Mouse (Mus musculus) adrenal gland, adult 2 months (tissue): ENCODE measurements around the gene Fgf15. TPM values are rescaled to one million over a fixed set of nuclear protein-coding genes. Genes with fewer than 3 reads are reported as not detected.
A peak's percentile ranks its signal among the peaks of the same experiment; 100 is the strongest.

Experiments
- DNase-seq: peaks from one replicate; pipeline ENCODE4 v3.0.0; 2021
- polyA plus RNA-seq: library from polyadenylated mRNA; depleted of rRNA; stranded (reverse); fragments of >200 nt; gene quantifications from 2 replicates; pipeline ENCODE4 v1.2.3, GENCODE M21; 2012
- total RNA-seq, 2 experiments: library from RNA; stranded (reverse); gene quantifications; 2 replicates each; pipeline ENCODE4 v1.2.3; 2021

Fgf15 gene
- total and polyA plus RNA-seq, 3 experiments: 0.07 to 0.14 TPM; not detected in 1

DNA sequence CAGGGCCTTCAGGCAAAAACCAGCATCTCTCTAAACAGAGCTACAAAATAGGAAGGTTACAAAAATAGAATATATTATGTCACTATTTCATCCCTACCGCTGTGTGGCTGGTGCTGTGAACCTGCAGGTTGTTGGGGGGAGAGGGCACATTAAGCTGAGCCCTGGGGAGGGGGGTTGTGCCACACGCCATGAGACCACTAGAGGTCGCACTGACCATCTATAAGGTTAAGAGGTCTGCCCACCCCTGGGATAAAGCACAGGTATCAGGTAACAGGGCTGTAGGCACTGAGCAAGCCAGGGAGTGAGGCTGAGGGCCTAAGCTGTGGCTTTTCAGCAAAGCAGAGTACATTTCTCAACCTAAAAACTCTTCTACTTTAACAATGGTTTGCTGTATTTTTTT is 35.4 kb downstream of the Fgf15 start:
- DNase-seq: no peak

DNA sequence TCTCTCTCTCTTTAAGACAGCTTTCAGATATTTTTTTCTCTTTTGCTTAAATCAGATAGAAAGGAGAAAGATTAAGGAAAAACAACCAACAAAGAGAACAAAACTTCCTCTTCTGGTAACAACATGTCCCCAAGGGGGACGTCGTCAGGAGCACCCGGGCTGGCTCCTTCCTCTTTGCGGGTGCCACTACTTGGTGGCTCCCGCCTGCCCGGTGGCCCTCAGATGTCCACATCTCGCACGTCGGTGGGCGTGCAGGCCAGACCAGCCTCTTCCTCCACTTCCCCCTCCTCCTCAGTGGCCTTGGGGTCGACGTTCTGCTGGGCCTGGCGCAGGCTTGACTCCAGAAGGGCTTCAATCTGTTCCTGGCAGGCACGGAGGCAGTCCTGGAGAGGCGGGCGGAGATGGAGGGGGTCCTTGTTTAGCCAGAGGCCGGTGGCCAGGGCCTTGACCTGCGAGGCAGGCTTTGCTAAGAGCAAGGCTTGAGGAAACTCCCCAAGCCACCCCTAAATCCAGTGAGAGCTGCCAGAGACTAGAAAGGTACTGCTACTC is 36.1 kb downstream of the Fgf15 start:
- DNase-seq: no peak

DNA sequence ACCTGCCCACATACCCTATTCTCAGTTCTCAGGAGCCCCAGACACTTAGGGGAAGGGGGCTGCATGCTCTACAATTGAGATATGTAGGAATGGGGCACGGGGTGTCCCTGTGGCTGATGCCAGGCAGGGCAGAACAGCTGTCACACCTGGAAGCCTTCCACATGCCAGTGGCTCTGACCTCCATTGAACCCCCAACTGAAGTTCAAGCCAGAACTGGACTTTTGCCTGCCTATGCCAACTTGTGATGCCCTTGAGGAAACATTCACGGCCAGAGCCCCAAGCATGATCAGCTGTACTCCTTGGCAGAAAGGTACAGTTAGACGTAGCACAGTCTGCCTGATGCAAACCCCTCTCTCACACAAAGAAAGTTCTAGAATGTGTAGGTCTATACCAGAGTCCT is 37.0 kb downstream of the Fgf15 start:
- DNase-seq: peak; percentile 58

DNA sequence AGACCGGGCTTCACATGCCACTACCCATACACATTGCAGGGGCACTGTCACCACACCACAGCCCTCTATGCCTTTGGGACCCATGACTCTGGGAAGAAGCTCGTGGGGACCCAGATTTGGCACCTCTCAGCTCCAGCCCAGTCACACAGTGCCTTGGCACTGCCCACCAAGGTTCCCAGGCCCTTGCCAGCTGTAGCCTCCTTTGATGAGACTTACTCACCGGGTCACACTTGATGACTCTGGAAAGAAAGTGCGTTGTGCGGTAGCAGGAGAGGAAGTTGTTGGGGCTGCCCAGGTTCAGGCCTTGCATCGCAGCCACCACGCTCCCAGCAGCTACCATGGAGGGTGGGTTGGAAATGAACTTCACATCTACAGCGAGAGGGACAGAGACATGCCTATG is 37.5 kb downstream of the Fgf15 start:
- peak; percentile 79 for DNase-seq

DNA sequence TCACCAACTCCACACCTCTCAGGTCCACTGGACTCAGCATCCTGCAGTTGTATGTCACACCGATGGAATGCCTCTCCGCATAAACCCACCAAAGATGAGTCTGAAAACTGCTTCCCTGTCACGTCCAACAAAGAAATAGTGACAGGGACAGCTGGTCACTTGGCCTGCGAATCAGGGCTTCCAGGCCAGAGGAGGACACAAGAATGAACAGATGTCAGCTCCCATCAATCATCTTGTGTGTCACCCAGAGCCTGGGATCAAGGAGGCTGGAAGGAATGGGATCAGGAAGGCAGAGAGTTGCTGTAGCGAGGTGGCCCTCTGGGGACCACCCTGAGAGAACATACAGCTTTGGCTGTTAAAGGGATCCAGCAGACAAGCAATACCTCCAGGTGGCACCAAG is 38.6 kb downstream of the Fgf15 start:
- DNase-seq: no peak

DNA sequence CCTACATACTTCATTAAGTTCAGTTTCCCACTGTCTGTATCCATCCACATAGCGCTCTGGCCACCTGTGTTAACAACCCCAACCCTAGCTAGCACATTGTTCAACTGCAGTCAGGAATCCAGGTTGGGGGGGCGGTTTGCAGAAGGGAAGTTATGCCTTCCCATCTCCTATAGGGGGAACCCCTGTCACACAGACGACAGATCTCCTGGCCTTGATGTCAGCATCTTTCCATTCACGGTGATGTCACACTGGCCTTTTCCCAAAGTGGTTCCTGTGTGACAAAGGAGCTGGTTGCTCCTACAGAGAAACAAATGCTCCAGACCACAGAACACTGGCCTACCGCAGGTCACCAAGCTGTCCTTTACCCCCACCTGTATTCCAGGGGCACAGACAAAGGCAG is 39.2 kb downstream of the Fgf15 start:
- peak; percentile 47 for DNase-seq

DNA sequence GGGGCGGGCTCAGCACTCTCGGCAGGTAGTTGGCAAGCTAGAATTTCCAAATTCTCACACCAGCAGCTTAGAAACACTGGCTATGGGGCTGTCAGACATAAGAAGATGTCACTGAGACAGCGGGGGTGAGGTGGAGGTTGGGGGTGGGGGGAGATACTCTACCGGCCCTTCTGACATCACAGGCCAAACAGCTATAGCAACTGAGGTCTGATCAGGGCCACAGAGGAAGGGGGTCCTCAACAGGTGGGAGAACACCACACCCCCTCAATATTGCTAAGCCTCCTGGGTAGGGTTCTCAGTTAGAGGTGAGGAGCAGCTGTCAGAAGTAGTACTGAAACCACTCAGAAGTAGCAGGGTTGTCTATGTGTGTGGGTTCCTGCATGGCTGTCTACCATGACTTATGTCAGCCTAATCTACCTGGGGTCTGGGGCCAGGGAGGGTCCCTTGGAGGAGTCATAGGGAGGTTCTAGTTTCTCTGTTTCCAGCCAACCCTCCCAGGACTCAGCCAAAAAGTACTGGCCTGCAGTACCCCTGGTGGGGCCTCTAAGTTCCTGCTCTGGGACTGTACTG is 40.1 kb downstream of the Fgf15 start:
- DNase-seq: no peak

DNA sequence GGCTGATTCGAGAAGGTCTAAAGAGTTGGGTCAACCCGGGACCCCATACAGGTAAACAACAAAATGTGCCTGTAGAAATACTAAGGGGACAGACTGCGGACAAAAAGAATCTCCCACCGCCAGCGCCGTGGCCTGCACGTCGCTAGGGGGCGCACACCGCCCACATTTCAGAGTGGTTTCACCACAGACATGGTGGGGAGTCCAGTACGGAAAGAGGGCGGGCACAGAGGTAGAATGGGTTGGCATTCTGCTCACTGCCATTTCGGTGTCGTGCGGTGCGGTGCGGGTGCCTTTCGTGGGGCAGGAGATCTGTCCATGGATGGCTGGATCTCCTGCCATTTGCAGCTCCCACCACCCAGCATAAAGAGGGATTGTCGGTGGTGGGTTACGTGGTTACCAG is 41.2 kb downstream of the Fgf15 start:
- DNase-seq: peak; percentile 93

DNA sequence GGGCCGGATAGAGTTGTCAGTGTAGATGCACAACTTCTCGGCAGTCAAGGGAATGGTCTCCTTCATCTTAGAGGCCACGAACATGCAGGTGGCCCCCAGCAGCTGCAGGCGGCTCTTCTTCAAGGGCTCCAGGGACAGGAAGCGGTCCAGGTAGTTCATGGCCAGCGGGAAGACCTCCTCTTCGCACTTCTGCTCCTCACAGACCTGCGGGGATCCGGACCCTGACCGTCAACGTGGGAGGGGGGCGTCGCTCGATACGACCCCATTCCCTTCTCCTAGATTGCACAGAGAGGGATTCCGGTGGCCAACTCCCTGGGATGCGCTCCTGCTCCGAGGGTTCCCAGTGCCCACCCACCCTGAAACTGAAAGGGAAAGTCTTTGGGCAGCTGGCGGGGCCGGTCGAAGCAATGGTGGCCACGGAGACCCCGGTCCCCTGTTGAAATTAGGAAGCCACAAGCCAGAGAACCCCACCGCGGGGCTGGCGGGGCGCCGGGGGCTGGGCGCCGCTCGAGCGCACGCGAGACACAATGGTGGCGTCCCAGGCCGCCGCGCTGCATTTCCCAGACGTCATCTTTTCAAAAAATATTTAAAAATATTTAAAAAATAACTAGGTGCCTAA is 41.7 kb downstream of the Fgf15 start:
- DNase-seq: peak; percentile 43

DNA sequence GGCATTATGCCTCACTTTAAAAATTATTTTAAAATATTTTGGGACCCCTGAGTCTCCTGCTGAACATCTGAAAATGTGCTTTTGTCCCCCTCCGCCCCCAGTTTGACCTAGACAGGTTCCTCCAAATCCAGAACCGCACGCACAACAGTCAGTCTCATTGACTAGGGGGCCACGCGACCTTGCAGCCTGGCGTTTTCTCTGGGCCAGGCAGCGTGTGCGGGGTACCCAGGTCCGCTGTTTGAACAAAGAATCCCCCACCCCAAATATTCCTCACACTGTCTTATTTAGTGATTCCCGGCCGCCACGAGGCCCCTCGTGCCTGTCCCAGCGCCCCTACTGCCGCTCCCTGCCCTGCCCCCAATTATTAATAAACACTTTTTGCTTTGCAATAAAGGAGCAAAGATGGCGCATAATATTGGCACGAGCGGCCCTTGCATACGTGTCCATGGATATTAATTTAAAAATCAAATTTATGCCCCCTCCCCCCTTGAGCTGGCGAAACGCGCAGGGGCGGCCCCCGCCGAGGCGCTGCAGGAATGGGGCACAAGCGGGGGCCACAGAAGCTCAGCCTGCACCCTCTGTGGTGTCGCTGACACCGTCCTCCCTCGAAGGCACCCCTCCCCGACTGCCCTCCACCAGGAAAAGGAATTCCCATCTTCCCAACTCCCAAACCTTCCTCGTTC is 42.5 kb downstream of the Fgf15 start:
- DNase-seq: peak; percentile 52

DNA sequence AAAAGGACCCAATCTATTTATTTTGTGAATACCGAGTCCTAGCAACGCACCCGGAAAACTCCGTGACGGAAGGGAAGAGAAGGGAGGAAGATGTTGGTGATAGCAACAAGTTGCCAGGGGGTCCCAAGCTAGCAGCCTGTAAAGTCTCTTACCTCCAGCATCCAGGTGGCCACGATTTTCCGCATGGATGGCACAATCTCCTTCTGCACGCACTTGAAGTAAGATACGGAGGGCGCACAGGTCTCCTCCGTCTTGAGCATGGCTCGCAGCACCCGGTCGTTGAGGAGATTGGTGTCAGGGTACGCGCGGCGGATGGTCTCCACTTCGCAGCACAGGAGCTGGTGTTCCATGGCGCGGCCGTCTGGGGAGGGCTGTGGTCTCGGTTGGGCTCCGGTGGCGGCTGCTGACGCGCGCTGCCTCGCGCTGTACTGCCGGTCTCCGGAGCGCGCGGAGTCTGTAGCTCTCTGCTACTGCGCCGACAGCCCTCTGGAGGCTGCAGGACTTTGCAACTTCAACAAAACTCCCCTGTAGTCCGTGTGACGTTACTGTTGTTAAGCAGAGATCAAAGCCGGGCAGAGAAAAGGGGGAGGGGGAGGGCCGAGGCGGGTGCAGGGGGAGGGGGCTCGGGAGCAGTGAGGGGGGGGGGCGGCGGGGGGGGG is 43.1 kb downstream of the Fgf15 start, which contains the start of gene Ccnd1:
TSS of gene Ccnd1 (minus strand) at position 582 of the 659 bp plus-strand sequence.
- DNase-seq: peak; percentile 88

DNA sequence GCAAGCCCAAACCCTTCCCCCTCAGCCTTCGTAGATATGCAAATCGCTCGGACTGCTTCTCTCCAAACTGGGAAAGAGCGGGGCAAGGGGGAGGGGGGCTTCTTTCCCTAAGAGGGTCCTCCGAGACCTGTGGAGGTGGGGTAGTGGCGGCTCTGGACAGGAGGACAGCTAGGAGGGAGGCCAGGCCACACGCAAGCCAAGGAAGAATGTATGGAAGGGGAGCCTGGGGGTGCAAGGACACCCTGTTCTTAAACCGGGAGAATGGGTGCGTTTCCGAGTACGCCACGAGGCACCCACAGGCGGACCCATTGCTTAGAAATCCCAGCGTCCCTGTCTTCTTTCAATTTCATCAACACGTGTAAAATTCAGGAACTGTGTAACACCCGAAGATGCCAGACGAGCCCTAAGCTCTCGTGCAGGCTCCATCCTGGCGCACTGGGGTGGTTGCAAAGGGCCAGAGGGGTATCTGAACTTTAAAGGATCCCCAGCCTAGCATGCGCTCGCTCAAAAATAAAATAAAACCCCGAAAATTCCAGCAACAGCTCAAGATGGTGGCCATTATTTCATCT is 43.8 kb downstream of the Fgf15 start:
- peak; percentile 60 for DNase-seq

DNA sequence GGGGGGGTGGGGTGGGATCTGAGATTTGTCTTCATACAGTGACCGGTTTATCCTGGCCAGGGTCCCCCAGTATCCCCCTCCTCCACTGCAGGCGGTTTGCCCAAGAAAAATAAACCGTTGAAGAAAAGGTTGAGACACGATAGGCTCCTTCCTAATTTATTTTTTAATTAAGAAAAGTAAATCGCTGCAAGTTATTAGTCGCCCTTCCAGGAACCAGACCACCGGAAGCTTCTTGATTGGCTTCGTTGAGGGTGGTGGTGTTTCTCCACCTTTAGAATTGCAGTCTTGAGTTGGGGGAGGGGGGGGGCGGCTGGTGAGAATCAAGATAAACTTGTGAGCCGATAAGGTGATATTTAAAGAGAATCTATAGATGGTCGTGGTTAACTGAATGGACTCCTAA is 44.3 kb downstream of the Fgf15 start:
- no peak for DNase-seq

DNA sequence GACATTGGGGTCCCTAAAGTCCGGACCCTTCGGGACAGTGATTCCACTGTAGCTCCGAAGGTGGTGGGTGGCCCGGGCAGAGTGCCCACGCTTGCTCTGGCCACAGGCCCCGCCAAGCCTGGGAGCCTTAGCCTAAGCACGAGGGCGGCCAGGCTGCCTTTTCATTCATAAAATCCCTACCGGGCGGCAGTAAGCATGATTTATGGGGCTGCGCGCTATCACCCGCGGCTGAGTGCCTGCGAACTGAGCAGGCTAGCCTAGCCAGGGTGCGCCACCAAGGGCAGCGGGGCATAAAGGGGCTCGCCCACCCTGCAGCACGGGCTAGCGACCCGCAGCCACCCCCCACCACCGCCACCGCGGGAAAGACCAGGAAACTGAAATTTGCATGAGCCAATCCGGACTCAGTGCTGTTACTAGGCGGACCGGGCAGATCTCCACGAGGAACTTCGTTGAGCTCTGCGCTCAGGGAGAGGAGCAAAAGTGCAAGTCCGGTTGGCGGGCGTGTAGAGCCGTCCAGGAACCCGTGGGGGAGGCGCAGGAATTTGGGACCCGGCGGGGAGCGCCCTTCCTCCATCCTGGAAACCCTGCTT is 45.0 kb downstream of the Fgf15 start:
- DNase-seq: peak; percentile 94

DNA sequence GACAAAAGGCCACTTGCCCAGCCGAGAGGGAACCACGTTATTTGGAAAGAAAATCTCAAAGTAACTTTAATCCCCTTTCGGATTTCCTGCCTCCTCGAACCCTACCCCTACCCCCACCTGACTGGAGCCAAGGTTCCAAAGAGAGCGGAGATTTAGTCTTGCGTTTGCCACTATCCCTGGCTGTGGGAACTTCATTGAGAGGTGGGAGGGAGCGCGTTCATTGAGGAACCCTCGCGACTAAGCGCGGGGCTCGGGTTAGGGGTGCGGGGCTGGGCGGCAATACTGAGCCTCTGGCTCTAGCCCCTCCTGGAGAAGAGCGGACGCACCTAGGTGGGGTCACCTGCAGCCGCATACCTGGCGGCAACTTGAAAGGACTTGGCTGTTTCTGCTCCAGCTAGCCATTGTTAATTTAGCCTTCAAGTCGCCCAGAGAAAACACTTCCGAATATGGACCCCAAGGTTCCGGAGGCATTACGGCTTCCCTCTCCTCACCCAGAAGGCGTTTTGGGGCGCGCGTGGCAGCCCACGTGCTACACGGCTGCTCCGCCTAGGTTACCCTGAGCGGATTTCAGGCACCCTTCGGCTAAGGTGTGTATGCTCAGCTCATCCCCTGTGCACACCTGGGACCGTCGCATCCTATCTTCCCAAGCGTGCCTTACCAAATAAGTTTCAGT is 45.9 kb downstream of the Fgf15 start:
- DNase-seq: peak; percentile 60

DNA sequence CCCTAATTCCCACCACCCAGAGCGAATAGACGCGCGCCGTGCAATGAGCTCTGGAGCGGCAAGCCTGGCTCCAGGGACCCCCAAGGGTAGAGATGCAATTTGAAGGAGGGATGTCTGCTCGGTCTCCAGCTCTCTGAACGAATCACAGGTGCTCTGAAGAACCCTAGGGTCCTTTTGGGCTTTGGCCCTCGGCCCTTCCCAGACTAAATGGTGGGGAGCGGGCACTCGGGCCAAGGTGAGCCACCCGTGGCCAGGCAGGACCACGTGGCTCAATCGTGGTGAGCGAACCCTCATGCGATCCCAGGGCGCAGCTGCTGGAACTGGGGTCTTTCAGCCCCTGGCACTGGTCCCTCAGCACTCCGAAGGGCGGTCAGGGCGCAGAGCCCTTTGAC is 46.4 kb downstream of the Fgf15 start:
- DNase-seq: no peak

DNA sequence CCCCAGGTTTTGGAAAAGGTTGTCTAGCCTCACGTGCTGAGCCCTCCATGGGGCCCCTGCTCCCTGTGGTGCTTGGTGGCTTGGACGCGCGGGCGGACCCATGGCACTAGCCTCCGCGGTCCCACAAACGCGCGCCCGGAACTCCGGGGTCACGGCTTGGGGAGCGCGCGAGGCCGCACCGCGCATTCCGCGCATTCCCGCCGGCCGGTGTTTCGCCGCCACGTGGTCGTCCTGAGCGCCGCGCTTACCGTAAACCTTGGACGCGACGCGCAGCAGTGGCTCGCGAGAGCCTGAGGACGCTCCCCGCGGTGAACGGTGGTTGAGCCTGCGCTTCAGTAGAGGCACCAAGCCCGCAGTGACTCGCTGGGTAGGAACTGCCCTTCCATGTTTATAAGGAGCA is 46.9 kb downstream of the Fgf15 start:
- DNase-seq: peak; percentile 90
